Mouse (Mus musculus) urinary bladder, postnatal 4 days (tissue): ENCODE measurements around the gene Il12rb2.

ENCODE experiments used
- DNase-seq, 2 experiments: peaks; one replicate each; pipeline ENCODE4 v3.0.0; 2021 to 2022; ENCODE audit warnings: low spot score in 2 of 2

The Il12rb2 gene

GRCm38 (mm10) chr6:67296126-67296525 is 79.9 kb downstream of the Il12rb2 start:
- DNase-seq = no peak

- DNase-seq = no peak
Observed at GRCm38 (mm10) chr6:67292042-67292623, 83.9 kb downstream of the Il12rb2 start.

- DNase-seq = no peak
Observed at GRCm38 (mm10) chr6:67282897-67283296, 93.1 kb downstream of the Il12rb2 start.

- no peak for DNase-seq
Observed at GRCm38 (mm10) chr6:67281614-67282197, 94.3 kb downstream of the Il12rb2 start.

GRCm38 (mm10) chr6:67277944-67278343 is 98.0 kb downstream of the Il12rb2 start:
- no peak for DNase-seq

GRCm38 (mm10) chr6:67269459-67269858 is 106.5 kb downstream of the Il12rb2 start:
- no peak for DNase-seq

- DNase-seq = no peak
Observed at GRCm38 (mm10) chr6:67268983-67269382, 107.0 kb downstream of the Il12rb2 start.

GRCm38 (mm10) chr6:67268245-67268612 is 107.8 kb downstream of the Il12rb2 start:
- no peak for DNase-seq

- peak; percentile 31 to 60 for DNase-seq
Observed at GRCm38 (mm10) chr6:67267408-67268244, 108.4 kb downstream of the Il12rb2 start.

- DNase-seq = peak; percentile 90 to 93
Observed at GRCm38 (mm10) chr6:67266664-67267407, 109.2 kb downstream of the Il12rb2 start.

GRCm38 (mm10) chr6:67266159-67266657 is 109.8 kb downstream of the Il12rb2 start:
- peak; percentile 21 to 58 for DNase-seq

GRCm38 (mm10) chr6:67264935-67265334 is 111.1 kb downstream of the Il12rb2 start:
- no peak for DNase-seq

GRCm38 (mm10) chr6:67251095-67251494 is 124.9 kb downstream of the Il12rb2 start:
- DNase-seq = no peak

- no peak for DNase-seq
Observed at GRCm38 (mm10) chr6:67244451-67244850, 131.5 kb downstream of the Il12rb2 start.

- DNase-seq = no peak
Observed at GRCm38 (mm10) chr6:67243765-67244420, 132.1 kb downstream of the Il12rb2 start.
